Mouse (Mus musculus): Measurements from ENCODE around the gene Ubr3.

DNA sequence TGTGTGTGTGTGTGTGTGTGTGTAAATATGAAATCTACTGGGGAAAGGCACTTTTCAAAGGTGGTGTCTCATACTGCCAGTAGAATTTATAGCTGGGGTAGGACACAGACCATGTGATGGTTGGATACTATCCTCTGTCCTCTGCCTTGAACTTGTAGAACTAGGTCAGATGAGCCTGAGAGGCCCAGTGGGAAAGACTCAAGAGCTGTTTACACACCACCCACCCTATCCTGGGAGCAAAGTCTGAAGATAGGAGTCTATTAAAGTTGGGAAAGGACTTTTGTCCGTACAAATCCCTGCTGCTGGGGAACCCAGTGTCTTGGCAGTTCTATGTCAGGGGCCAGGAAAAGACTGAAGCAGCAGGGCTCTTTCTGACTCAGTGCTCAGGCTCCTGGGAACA lies 138.3 kb downstream of the Ubr3 start:
- TF ChIP-seq CTCF (conservative IDR thresholded peaks at IDR 0.05; ENCODE audit: low read length) (no peak), POU5F1 (IDR thresholded peaks at IDR 0.05; ENCODE audit: borderline replicate concordance, low read length) (no peak)
